Mouse (Mus musculus) brain, embryonic 14.5 days (tissue): ENCODE measurements around the gene Pacrg.

ENCODE experiments used
- CTCF ChIP-seq: fragments of 200-500 bp; IDR thresholded peaks from 2 replicates; pipeline ENCODE4 v1.5.1; 2012; ENCODE audit warnings: inconsistent platforms, mild to moderate bottlenecking, moderate library complexity, borderline replicate concordance; ENCODE audit not compliant: insufficient read depth, insufficient read length; ENCODE audit errors: extremely low read depth
- POLR2A ChIP-seq: fragments of 200-500 bp; IDR thresholded peaks from 2 replicates; pipeline ENCODE4 v1.6.1; 2012; ENCODE audit warnings: mild to moderate bottlenecking, inconsistent platforms, borderline replicate concordance; ENCODE audit not compliant: poor library complexity, insufficient read depth, insufficient read length, severe bottlenecking; ENCODE audit errors: extremely low read depth

- TF ChIP-seq CTCF, result no peak
- TF ChIP-seq POLR2A, result no peak
Measured at GRCm38 (mm10) chr17:10740083-10740482, 100.0 kb downstream of the Pacrg start.
